Mouse (Mus musculus) c-Kit-negative CD71-positive TER-119-positive erythroid progenitor cells, embryonic 14.5 days (primary cell): ENCODE measurements around the gene Spin1.
"Not testable (repeated sequence)": the region's sequence is repeated elsewhere in the genome, so short reads cannot be mapped to it uniquely, and the experiment has no call there.

Source experiments
- DNase-seq: peaks from one replicate; pipeline ENCODE4 v3.0.0-alpha.2; 2013; ENCODE audit warnings: low read depth, low spot score

Gene Spin1

DNA sequence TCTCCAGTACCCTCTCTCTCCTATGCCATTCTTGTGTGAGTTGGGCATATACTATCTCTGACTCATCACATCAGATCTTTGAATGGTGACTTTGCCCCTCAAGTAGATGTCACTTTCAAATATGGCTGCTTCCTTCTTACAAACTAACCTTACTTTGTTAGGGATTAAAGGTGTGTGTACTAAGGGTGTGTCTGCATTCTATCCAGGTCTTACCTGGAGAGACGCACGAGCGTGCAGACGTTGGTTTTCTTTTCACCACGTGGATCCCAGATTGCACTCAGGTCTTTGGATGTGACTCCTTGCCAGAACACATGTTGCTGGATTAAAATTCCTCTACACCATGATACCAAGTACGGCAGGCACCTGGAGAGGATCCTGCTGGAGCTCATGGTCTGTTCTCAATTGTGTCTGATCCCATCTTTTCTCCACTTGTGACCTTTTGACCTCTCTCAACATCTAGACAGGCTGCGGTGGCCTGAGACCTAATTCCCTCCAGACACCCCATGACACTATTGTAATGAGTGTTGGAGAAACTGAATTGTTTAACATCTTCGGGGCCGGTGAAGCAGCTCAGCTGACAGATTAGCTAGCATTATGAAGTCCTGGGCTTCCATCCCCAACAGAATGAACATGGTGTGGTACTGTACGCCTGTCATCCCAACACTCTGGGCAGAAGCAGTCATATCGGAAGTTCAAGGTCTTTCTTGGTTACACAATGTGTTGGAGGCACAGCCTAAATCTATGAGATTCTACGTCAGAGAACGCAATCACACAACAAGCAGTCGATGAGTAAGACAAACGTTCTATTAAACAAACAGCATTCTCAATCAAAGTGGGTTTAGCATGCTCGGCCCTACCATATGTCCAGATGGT is 6.1 kb upstream of the Spin1 start:
- DNase-seq, result no peak

DNA sequence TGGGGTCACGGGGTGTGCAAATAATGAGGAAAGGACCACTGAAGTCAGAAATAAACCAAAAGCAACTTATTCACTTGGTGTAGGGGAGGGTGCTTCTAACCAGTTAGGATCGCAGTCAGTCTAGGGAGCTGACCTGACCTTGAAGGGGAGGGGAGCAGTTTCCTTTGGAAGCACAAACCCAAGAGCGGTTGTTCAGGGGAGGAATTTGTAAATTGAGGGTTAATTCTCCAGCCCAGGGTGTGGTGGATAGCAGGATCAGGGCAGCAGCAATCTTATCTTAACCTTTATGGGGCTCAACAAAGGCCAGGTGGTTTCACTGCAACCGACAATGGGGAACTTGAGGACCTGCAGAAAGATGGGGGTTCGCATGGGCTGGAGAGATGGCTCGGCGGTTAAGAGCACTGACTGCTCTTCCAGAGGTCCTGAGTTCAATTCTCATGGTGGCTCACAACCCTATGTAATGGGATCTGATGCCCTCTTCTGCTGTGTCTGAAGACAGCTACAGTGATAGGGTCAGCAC is 5.4 kb upstream of the Spin1 start:
- DNase-seq, result no peak

DNA sequence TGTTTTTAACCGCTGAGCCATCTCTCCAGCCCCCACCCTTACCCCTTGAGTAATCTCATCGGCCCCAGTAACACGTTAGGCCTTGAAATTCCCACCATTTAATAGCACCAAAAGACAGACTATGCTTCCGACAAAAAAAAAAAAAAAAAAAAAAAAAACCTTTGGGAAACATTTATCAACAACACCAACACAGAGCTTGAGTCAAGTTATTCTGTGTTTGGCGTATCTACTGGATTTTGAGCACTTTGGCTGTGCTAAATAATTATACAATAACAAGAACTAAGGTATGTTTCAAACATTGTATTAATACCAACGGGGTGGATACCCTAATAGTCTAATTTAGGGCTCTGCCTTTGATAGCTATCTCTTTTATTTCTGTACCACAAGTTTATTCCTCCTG is 4.0 kb upstream of the Spin1 start:
- no peak for DNase-seq

DNA sequence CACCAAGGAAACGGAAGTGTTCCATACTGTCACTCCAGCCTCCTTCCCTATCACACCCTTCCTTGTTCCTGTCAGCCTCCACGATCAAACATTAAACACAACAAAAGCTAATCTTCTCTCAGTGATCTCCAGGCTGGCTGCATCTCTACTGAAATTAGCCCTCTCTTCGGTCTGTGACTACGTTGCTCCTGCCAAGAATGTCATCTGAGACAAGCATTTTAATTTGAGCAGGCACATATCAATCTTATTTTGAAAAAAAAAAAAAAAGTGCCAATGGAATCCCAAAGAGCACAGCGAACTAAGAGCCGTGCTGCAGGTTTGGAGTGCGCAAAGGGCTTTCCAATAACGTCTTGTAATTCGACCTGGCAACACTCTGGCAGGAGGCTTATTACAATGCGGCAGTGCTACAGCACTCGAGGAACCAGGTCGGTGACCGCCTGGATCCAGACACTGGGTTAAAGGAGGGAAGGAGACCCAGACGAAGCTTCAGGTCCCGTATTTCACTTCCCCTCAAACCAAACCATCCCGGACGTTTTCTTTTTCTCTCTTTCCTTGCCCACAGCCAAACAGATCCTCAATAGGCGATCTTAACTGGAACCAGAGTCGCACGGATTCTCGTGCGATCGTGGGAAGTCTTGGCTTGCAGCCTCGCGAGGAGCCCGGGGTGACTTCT is 984 bp upstream of the Spin1 start:
- DNase-seq, result no peak

DNA sequence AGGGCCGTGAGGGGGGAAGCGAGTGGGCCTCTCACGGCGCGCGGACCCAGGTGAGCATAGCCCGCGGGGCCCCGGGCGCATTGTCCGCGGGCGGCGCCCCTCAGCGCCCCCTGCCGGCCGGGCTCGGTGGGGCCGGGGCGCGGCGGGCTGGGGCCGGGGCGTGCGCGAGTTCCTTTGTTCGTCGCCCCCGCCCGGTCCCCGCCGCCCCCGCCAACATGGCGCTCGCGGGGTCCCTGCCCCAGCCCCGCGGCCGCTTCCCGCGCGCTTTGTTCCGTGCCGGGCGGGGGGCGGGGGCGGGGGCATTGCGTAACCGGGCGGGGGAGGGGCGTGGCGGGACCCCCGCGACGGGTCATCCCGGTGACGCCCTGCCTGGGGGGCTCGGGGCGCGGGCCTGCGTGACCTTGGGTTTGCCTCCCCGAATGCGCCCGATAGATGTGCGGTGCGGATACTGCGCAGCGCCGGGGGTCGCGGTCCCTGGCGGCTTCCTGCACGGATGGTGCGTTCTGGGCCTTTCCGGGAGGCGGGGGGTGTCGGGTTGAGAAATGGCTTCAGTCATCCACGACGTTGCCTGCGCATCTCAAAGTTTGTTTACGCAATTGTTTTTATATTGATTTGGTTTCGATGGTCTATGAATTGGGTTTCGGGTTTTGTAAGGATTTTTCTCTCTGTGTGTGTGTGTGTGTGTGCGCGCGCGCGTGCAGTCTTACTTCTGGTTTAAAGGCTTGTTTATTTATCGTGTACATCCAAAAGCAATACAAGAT is 516 bp downstream of the Spin1 start:
- no peak for DNase-seq

GRCm38 (mm10) chr13:51101777-51102132 is 1.1 kb downstream of the Spin1 start:
- DNase-seq, result no peak

GRCm38 (mm10) chr13:51103111-51103725 is 2.5 kb downstream of the Spin1 start:
- DNase-seq, result no peak

- DNase-seq, result no peak
Observed at GRCm38 (mm10) chr13:51103861-51104650, 3.4 kb downstream of the Spin1 start.

GRCm38 (mm10) chr13:51105861-51106655 is 5.4 kb downstream of the Spin1 start:
- no peak for DNase-seq

- DNase-seq, result no peak
Observed at GRCm38 (mm10) chr13:51106816-51107215, 6.1 kb downstream of the Spin1 start.

DNA sequence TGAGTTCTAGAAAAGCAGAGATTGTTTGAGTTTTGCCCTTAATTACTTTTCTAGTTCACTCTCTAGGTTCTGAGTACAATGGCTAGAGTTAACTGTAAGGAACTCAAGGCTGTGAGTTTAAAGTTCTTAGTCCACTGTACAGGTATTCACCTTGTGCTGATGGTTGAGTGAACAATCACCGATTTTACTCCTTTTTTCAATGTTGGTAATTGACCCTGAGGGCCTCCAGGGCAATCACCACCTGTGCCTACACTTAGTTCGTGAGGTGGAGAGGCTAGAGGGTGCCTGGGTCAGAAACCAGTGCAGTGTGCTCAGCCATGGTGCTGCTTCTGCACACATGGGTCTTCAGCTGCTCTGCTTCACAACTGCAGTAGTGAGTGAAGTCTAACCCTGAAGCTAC is 8.8 kb downstream of the Spin1 start:
- no peak for DNase-seq

- not testable (repeated sequence) for DNase-seq
Observed at GRCm38 (mm10) chr13:51114398-51114797, 13.7 kb downstream of the Spin1 start.

- no peak for DNase-seq
Observed at GRCm38 (mm10) chr13:51115762-51116161, 15.1 kb downstream of the Spin1 start.

GRCm38 (mm10) chr13:51120734-51121133 is 20.1 kb downstream of the Spin1 start:
- DNase-seq, result no peak

GRCm38 (mm10) chr13:51121966-51122365 is 21.3 kb downstream of the Spin1 start:
- DNase-seq, result no peak

DNA sequence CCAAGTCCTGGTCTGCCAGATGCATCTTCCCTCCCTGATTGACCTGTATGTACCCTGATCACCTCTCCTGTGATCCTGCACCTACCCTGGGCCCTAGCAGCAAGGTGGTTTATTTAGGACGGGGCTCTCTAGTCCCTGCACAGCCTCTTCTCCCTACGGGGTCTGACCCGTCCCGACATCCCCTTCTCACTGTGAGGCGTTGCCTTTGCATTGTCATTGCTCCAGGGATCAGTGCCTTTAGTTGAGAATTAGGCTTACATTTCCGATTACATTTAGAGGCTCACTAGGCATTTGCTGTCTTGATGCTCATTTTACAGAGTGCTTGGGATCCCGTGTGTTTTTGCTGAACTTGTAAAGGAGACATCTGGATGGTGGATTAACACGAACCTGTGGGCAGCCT is 22.1 kb downstream of the Spin1 start:
- DNase-seq, result no peak

DNA sequence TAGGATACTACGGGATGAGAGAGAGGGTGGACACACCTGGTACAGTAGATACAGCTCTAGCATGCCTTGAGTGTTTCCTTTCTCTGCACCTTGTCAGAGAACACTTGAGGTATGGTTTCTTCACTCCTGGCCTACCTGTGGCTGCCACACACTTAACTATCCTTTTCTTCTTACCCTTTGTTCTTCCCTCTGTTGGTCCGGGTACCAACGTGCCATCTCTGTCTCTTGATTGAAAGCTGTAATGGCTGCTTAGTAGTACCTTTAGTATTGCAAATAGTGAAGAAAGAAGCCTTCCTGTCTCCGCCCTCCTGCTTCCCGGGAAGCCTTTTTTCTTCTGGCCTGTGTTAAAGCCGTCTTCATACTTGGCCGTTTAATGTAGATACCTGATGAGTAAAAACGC is 24.7 kb downstream of the Spin1 start:
- no peak for DNase-seq

- no peak for DNase-seq
Observed at GRCm38 (mm10) chr13:51127906-51128305, 27.2 kb downstream of the Spin1 start.

DNA sequence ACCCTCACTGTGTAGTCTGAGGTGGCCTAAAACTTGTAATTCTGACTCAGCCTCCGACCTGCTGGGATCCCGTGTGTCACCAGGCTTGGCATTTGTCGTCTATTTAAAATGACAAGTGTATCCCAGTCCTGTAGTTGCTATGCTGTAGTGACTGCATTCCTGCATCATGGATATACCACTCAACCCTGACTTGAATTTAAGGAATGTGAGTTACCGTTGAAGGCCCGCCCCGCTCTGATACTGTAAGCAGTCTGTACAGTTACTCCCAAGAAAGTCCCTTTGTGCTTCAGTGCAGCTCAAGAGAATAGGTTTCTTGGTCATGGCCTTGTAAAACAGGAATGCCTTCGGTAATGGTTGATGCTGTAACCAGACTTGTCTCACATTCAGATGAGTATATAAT is 27.7 kb downstream of the Spin1 start:
- no peak for DNase-seq

GRCm38 (mm10) chr13:51131179-51131578 is 30.5 kb downstream of the Spin1 start:
- DNase-seq, result no peak
